Mouse (Mus musculus): Measurements from ENCODE around the gene Rasa2. TPM values are rescaled to one million over a fixed set of nuclear protein-coding genes. Genes with fewer than 3 reads are reported as not detected.

The Rasa2 gene
- polyA plus RNA-seq, 1 experiment from 2014 or later = 13.4 TPM

DNA sequence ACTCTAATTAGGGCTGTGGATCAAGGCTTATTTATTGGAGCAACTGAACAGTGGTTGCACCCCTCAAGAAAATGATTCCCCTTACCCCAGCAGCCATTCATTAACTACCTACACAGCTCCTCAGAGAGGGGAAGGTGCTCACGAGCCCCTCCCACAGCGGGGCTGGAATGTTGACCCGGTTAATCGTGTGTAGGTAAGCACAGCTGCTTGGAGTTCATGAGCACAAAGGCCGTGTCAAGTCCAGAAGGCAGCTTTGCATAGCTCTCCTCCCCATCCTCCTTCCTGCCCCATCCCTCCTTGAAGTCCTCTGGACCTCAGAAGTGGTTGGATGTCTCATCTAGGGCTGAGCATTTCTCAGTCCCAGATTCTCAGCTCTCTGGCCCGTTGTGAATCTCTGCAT, 3.8 kb upstream of the Rasa2 start:
- no peak overlapping the region for H3K27ac ChIP-seq (ENCODE audit: low read length)
- ATAC-seq (replicated peaks; ENCODE audit: extremely low read depth, insufficient read depth, low FRiP score) = no peak
- no peak overlapping the region for H3K4me3 ChIP-seq (ENCODE audit: low read length)
- H3K27me3 ChIP-seq (ENCODE audit: control insufficient read depth, insufficient read depth, low read length) = 0 out of 2 replicates have a peak, but pooled peaks cover 2% of the 10 kb centered on the region
- no peaks in the 10 kb centered on the region for H3K9me3 ChIP-seq (replicated peaks; ENCODE audit: control insufficient read depth, low read length)
- peaks cover 5% of the 10 kb centered on the region; the same call in 1 of the 2 replicates for H3K4me1 ChIP-seq (ENCODE audit: control insufficient read depth, insufficient read depth, low read length)
- no peaks in the 10 kb centered on the region for H3K36me3 ChIP-seq (ENCODE audit: control insufficient read depth, insufficient read depth)
- WGBS = 64% methylated on average over 6 of the region's 6 CpGs
- H3K9ac ChIP-seq (ENCODE audit: low read length) = no peak overlapping the region
- H3K4me2 ChIP-seq (ENCODE audit: low read depth, low read length) = no peak overlapping the region

DNA sequence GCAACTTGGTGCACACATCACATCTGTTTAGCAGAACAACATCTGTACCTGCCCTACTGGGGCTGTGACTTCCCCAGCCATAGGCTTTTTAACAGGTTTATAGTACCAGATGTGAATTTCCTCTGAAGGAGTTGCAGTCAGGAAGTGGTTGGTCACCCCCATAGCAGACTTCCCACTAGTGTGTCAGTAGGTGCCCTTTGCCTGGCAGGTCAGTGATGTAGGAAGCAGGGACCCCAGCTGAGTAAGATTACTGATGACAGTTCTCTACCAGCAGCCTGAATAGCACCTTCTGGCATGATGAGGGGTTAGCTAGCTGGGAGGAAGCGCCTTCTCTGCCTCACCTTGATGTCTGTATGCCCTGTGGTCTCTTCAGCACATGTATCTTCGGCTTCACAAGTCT, 2.4 kb upstream of the Rasa2 start:
- Histone ChIP-seq H3K9ac (ENCODE audit: low read length) (no peak overlapping the region), H3K9me3 (replicated peaks; ENCODE audit: control insufficient read depth, low read length) (no peaks in the 10 kb centered on the region), H3K4me2 (ENCODE audit: low read depth, low read length) (no peak overlapping the region), H3K27ac (ENCODE audit: low read length) (no peak overlapping the region), H3K27me3 (ENCODE audit: control insufficient read depth, insufficient read depth, low read length) (0 out of 2 replicates have a peak, but pooled peaks cover 2% of the 10 kb centered on the region), H3K4me1 (ENCODE audit: control insufficient read depth, insufficient read depth, low read length) (peaks cover 10% of the 10 kb centered on the region), H3K4me3 (ENCODE audit: low read length) (no peak overlapping the region), H3K36me3 (ENCODE audit: control insufficient read depth, insufficient read depth) (no peaks in the 10 kb centered on the region)
- no peak for ATAC-seq (replicated peaks; ENCODE audit: extremely low read depth, insufficient read depth, low FRiP score)
- 87% methylated on average over 2 of the region's 2 CpGs for WGBS

DNA sequence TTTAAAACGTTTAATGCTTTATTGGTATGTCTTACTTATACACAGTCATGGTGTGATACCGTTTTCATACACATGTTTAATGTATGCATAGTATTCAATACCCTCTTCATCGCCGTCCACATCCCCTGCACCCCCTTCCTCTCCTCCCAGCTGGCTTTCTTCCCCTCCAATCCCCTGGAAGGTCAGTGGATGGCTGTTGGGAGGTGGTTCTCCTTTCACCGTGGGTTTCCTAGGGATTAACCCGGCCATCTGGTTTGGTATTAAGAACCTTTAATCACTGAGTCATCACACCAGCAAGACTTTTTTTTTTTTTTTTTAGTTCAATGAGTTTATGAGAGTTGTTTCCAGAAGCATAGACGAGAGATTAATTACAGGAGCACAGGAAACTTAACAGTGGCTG, 1.3 kb upstream of the Rasa2 start:
- no peaks in the 10 kb centered on the region for H3K9me3 ChIP-seq (replicated peaks; ENCODE audit: control insufficient read depth, low read length)
- WGBS = 63% methylated on average over 7 of the region's 7 CpGs

DNA sequence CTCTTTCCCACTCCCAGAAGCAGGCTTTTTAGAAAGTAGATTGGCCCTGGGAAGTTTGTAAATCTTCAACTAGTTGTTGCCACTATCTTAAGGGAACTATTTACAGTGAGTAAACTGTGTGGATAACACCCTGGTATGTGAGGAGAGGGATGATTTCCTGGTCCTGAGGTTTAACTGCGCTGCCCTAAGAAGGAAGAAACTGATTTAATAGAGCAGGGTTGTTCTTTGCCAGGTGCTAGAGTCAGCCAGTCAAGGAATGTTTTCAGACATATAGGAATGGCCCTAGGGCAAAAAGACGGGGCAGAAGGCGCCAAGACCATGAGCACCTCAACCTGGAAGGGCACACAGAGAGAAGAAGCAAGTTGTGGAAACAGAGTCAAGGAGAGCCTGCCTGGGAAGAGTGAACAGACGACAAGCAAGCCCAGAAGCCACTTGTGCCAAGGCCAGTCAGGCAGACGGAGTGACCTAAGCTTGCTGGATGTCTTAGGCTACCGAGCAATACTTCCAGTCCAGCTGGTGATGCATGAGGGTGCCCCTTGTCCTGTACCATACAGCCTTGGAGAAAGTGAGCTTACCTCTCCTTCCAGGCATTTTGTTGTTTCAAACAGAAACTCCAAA, 765 bp upstream of the Rasa2 start:
- WGBS = 64% methylated on average over 6 of the region's 6 CpGs
- Histone ChIP-seq H3K9me3 (replicated peaks; ENCODE audit: control insufficient read depth, low read length) (no peaks in the 10 kb centered on the region), H3K4me3 (ENCODE audit: low read length) (peak overlapping the region; percentile 82), H3K27me3 (ENCODE audit: control insufficient read depth, insufficient read depth, low read length) (0 out of 2 replicates have a peak, but pooled peaks cover 2% of the 10 kb centered on the region), H3K4me2 (ENCODE audit: low read depth, low read length) (peak overlapping the region; percentile 82), H3K27ac (ENCODE audit: low read length) (no peak overlapping the region), H3K9ac (ENCODE audit: low read length) (0 out of 2 replicates have a peak overlapping the region, but pooled peaks have one; percentile 89), H3K4me1 (ENCODE audit: control insufficient read depth, insufficient read depth, low read length) (peaks cover 23% of the 10 kb centered on the region), H3K36me3 (ENCODE audit: control insufficient read depth, insufficient read depth) (no peaks in the 10 kb centered on the region)
- no peak for ATAC-seq (replicated peaks; ENCODE audit: extremely low read depth, insufficient read depth, low FRiP score)

More for the DNA sequence above, 1.3 kb upstream of the Rasa2 start:
- Histone ChIP-seq H3K4me1 (ENCODE audit: control insufficient read depth, insufficient read depth, low read length) (peaks cover 18% of the 10 kb centered on the region), H3K27ac (ENCODE audit: low read length) (no peak overlapping the region), H3K27me3 (ENCODE audit: control insufficient read depth, insufficient read depth, low read length) (0 out of 2 replicates have a peak, but pooled peaks cover 2% of the 10 kb centered on the region), H3K4me2 (ENCODE audit: low read depth, low read length) (no peak overlapping the region), H3K36me3 (ENCODE audit: control insufficient read depth, insufficient read depth) (no peaks in the 10 kb centered on the region), H3K4me3 (ENCODE audit: low read length) (no peak overlapping the region), H3K9ac (ENCODE audit: low read length) (no peak overlapping the region)
- ATAC-seq (replicated peaks; ENCODE audit: extremely low read depth, insufficient read depth, low FRiP score) = no peak

DNA sequence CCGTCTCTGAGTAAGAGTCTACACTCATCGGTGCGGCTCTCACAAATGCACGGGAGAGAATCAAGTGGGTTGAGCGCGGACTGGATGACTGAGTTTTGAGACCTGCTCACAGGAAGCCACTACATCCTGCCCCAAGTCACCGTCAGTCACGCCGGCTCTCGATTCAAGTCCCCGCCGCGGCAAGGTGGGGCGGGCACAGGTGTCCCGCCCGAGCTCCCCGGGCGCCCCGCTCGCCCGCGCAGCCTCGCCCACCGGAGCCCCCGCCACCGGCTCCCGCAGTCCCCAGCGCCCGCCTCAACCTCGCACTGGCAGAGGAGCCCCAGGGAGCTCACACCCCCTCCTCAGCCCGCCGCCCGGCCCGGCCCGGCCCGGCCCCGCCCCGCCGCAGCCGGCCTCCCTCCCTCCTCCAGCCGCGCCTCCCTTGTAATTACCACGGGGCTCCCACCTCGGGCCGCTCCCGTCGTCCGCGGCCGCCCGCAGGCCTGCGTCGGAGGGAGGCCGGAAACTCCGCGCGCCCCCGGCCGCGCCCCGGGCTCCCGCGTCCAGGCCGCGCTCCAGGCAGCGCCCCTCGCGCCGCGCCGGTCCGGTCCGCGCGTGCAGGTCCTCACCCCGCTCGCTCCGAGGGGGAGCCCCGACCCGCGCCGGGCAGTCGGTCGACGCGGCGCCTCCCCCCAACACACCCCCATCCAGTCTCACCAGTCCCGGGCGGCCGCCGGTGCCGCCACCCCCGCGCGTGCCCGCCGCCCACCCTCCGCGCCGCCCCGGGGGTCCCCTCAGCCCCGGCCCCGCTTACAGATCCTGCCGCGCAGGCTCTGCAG, 637 bp downstream of the Rasa2 start:
- peaks cover 23% of the 10 kb centered on the region for H3K4me1 ChIP-seq (ENCODE audit: control insufficient read depth, insufficient read depth, low read length)
- H3K9ac ChIP-seq (ENCODE audit: low read length) = peak overlapping the region; percentile 89
- H3K9me3 ChIP-seq (replicated peaks; ENCODE audit: control insufficient read depth, low read length) = no peaks in the 10 kb centered on the region
- H3K4me3 ChIP-seq (ENCODE audit: low read length) = peak overlapping the region; percentile 82
- peak overlapping the region; percentile 95 for H3K27ac ChIP-seq (ENCODE audit: low read length)
- under 1% methylated on average over 76 of the region's 105 CpGs for whole genome bisulfite sequencing
- no peaks in the 10 kb centered on the region for H3K36me3 ChIP-seq (ENCODE audit: control insufficient read depth, insufficient read depth)
- peak; percentile 80 for ATAC-seq (replicated peaks; ENCODE audit: extremely low read depth, insufficient read depth, low FRiP score)
- peak overlapping the region; percentile 82 for H3K4me2 ChIP-seq (ENCODE audit: low read depth, low read length)
- H3K27me3 ChIP-seq (ENCODE audit: control insufficient read depth, insufficient read depth, low read length) = 0 out of 2 replicates have a peak, but pooled peaks cover 2% of the 10 kb centered on the region

DNA sequence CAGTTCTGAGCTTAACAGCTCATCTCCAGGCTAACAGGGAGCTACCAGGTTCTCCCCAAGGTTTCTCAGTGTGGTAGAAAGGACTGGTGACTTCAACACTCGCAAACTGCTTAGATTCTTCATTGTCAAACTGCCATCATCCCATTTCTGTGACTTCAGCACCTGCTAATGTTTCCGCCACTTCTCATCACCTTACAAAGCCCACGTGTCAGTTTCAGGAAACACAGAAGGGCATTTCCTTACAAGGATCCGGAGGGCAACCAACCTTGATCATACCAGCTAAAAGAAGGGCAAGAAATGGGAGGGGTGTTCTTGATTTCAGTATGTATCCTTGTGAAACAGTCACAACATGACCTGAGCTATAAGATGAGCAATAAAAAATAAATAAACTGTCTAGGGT, 2.3 kb downstream of the Rasa2 start:
- H3K27ac ChIP-seq (ENCODE audit: low read length) = no peak overlapping the region
- 0 out of 2 replicates have a peak, but pooled peaks cover 2% of the 10 kb centered on the region for H3K27me3 ChIP-seq (ENCODE audit: control insufficient read depth, insufficient read depth, low read length)
- no peak for ATAC-seq (replicated peaks; ENCODE audit: extremely low read depth, insufficient read depth, low FRiP score)
- no peaks in the 10 kb centered on the region for H3K9me3 ChIP-seq (replicated peaks; ENCODE audit: control insufficient read depth, low read length)
- no peak overlapping the region for H3K4me2 ChIP-seq (ENCODE audit: low read depth, low read length)
- no peak overlapping the region for H3K4me3 ChIP-seq (ENCODE audit: low read length)
- H3K36me3 ChIP-seq (ENCODE audit: control insufficient read depth, insufficient read depth) = no peaks in the 10 kb centered on the region
- no peak overlapping the region for H3K9ac ChIP-seq (ENCODE audit: low read length)
- WGBS = 53% methylated on average over 4 of the region's 4 CpGs
- peaks cover 23% of the 10 kb centered on the region for H3K4me1 ChIP-seq (ENCODE audit: control insufficient read depth, insufficient read depth, low read length)

DNA sequence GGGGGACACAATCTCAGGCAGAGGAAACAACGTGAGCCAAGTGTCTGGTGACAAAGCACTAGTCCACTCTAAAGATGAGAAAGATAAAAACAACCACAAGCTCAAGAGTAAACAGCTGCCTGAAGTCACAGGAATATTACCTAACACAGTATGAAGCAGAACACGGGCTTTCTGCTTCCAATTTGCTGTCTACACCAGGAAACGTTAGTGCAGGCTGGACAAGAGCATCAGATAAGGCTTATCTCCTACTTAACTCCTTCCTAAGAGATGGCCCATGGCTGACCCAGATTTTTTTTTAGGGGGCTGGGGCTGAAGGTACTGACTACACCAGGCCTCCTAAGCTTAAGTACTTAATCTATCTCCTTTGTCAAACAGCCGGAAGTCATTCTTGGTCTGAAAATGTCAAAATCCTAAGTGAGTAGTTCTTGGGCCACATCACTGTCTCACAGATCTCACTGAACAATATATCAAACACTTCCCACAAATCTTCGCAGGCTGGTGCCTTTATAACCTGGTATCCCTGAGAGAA, 3.8 kb downstream of the Rasa2 start:
- Histone ChIP-seq H3K27me3 (ENCODE audit: control insufficient read depth, insufficient read depth, low read length) (0 out of 2 replicates have a peak, but pooled peaks cover 2% of the 10 kb centered on the region), H3K9ac (ENCODE audit: low read length) (no peak overlapping the region), H3K36me3 (ENCODE audit: control insufficient read depth, insufficient read depth) (no peaks in the 10 kb centered on the region), H3K27ac (ENCODE audit: low read length) (no peak overlapping the region), H3K4me2 (ENCODE audit: low read depth, low read length) (no peak overlapping the region), H3K4me3 (ENCODE audit: low read length) (no peak overlapping the region), H3K4me1 (ENCODE audit: control insufficient read depth, insufficient read depth, low read length) (peaks cover 23% of the 10 kb centered on the region), H3K9me3 (replicated peaks; ENCODE audit: control insufficient read depth, low read length) (no peaks in the 10 kb centered on the region)
- no peak for ATAC-seq (replicated peaks; ENCODE audit: extremely low read depth, insufficient read depth, low FRiP score)
- 28% methylated on average over 5 of the region's 5 CpGs for WGBS

DNA sequence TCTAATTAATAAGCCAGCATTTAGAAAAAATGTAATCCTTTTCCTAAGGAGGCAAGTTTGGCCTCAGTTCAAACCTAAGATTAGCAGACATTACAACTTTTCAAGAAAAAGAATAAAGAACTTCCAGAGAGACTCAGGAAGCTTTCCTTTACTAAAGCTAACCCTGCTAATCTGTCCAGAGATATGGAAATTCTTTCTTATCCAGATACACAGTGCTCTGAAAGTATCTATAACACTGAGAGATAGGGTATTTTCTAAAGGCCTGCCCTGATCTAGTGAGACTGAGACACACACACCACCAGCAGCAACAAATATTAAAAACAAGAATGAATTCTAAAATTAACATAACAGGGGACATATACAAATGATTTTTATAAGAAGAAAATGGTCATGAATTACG, 4.4 kb downstream of the Rasa2 start:
- H3K4me3 ChIP-seq (ENCODE audit: low read length) = no peak overlapping the region
- WGBS = 53% methylated on average over 1 of the region's 1 CpGs
- no peaks in the 10 kb centered on the region for H3K27me3 ChIP-seq (ENCODE audit: control insufficient read depth, insufficient read depth, low read length)
- no peak for ATAC-seq (replicated peaks; ENCODE audit: extremely low read depth, insufficient read depth, low FRiP score)
- H3K4me1 ChIP-seq (ENCODE audit: control insufficient read depth, insufficient read depth, low read length) = peaks cover 22% of the 10 kb centered on the region
- no peak overlapping the region for H3K4me2 ChIP-seq (ENCODE audit: low read depth, low read length)
- H3K9ac ChIP-seq (ENCODE audit: low read length) = no peak overlapping the region
- H3K36me3 ChIP-seq (ENCODE audit: control insufficient read depth, insufficient read depth) = no peaks in the 10 kb centered on the region
- no peaks in the 10 kb centered on the region for H3K9me3 ChIP-seq (replicated peaks; ENCODE audit: control insufficient read depth, low read length)
- H3K27ac ChIP-seq (ENCODE audit: low read length) = no peak overlapping the region
